Mouse (Mus musculus): Measurements from ENCODE around the gene Gata5. TPM values are rescaled to one million over a fixed set of nuclear protein-coding genes. Genes with fewer than 3 reads are reported as not detected.

Gata5 gene
- polyA plus RNA-seq (2015; fragmentation: Nextera tagmentation; extraction: Ambion mirVana), result not detected in 2 replicates

DNA sequence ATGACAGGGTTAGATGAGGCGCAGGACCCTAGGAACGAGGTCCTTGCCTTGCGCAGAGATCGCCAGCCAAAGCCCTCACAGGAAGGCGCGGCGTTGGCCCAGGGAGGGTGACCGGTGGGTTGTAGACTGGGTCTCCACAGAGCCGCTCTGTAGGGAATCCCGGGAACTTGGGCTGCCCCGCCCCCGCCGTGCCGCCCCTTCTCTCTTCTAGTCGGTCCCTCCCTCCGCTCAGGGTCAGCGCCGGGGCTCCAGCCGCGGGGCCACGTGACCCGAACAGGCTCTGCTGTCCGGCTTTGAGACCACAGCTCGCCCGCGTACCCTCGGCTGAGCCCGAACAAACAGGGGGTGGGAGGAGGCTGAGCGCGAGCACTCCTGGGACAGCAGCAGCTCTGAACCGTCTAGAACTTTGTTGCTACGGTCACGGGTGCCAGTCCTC is at the start of gene Gata5:
Gata5 (minus strand) TSS at position 149 of the 436 bp plus-strand sequence.
- H3K4me3 ChIP-seq, result peak within 1 kb of the TSS; percentile 23
- peak within 1 kb of the TSS; percentile 39 for H3K4me2 ChIP-seq (replicated peaks)
- H3K36me3 ChIP-seq, result no peaks in the 10 kb centered on the region
- peaks cover 62% of the 10 kb centered on the region for H3K27me3 ChIP-seq
- H3K4me1 ChIP-seq, result peaks cover 15% of the 10 kb centered on the region
- ATAC-seq (replicated peaks), result no peak
- no peak within 1 kb of the TSS for H3K9ac ChIP-seq (replicated peaks)
- no peak within 1 kb of the TSS for H3K27ac ChIP-seq (replicated peaks)
- H3K9me3 ChIP-seq, result no peaks in the 10 kb centered on the region
- 1% methylated on average over 33 of the region's 33 CpGs for WGBS

DNA sequence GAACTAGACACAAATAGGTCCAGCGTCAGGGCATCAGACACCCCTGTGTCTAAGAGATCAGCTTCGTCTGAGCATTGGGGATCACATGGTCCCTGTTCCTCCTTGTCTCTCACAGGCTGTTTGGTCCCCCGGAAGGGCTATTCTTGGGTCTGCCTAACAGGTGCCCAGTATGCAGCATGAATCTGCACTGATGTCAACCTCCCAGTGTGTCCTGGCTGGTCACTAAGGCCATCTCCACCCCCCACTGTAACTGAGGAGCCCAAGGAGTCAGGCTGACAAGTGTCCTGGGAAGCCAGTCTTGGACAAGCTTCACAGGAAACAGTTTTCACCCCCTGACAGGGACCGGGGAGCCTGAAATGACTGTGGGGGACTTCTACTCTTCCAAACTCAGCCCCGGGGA is 42.2 kb upstream of the Gata5 start:
- Histone ChIP-seq H3K9ac (replicated peaks) (no peak overlapping the region), H3K9me3 (no peaks in the 10 kb centered on the region), H3K4me3 (no peak overlapping the region), H3K4me1 (no peaks in the 10 kb centered on the region), H3K27ac (replicated peaks) (no peak overlapping the region), H3K36me3 (no peaks in the 10 kb centered on the region), H3K27me3 (0 out of 2 replicates have a peak, but pooled peaks cover 4% of the 10 kb centered on the region), H3K4me2 (replicated peaks) (no peak overlapping the region)
- 84% methylated on average over 5 of the region's 5 CpGs for WGBS
- ATAC-seq (replicated peaks), result no peak

DNA sequence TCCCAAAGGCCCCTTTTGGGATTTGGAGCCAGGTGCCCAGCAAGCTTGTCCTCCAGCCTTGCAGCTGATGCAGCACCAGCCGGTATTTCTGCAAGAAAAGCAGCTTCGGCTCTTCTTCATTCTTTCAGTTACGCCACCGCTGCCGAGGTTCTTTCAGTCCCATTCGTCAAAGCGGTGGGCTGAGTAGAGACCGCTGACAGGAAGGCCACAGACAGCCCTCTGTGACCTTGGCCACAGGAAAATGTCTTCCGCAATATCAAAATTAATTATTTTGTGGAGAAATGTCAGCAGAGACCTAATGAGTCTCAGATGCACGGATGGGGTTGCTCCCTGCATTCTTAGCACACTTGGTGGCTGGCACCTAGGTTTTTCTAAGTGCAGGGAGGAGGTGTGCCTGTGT is 38.8 kb upstream of the Gata5 start:
- H3K4me2 ChIP-seq (replicated peaks), result no peak overlapping the region
- no peak overlapping the region for H3K4me3 ChIP-seq
- no peaks in the 10 kb centered on the region for H3K27me3 ChIP-seq
- H3K9ac ChIP-seq (replicated peaks), result no peak overlapping the region
- ATAC-seq (replicated peaks), result no peak
- 88% methylated on average over 10 of the region's 10 CpGs for WGBS
- no peaks in the 10 kb centered on the region for H3K9me3 ChIP-seq
- H3K27ac ChIP-seq (replicated peaks), result no peak overlapping the region
- H3K4me1 ChIP-seq, result no peaks in the 10 kb centered on the region
- no peaks in the 10 kb centered on the region for H3K36me3 ChIP-seq

DNA sequence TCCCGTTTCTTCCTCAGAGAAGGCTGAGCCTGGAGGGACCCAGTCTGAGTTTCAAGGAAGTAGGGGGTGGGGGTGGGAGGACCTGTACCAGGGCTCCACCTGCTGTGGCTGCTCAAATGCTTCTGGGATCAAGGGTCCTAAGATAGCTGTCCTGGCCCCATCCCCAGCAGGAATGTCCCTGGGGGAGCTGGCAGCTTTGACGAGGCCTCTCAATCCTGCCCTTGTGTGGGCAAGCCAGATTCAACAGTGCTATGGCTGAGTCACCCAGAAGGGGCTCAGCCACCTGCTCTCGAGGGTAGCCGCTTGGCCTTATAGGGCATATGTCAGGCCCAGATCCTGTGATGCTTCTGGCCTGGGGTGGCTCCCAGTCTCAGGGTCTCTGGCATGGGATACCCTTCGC is 33.9 kb upstream of the Gata5 start:
- H3K4me3 ChIP-seq, result no peak overlapping the region
- H3K36me3 ChIP-seq, result no peaks in the 10 kb centered on the region
- H3K9me3 ChIP-seq, result no peaks in the 10 kb centered on the region
- 70% methylated on average over 5 of the region's 5 CpGs for WGBS
- no peak overlapping the region for H3K27ac ChIP-seq (replicated peaks)
- H3K4me1 ChIP-seq, result no peaks in the 10 kb centered on the region
- H3K4me2 ChIP-seq (replicated peaks), result no peak overlapping the region
- H3K27me3 ChIP-seq, result no peaks in the 10 kb centered on the region
- no peak overlapping the region for H3K9ac ChIP-seq (replicated peaks)
- no peak for ATAC-seq (replicated peaks)

DNA sequence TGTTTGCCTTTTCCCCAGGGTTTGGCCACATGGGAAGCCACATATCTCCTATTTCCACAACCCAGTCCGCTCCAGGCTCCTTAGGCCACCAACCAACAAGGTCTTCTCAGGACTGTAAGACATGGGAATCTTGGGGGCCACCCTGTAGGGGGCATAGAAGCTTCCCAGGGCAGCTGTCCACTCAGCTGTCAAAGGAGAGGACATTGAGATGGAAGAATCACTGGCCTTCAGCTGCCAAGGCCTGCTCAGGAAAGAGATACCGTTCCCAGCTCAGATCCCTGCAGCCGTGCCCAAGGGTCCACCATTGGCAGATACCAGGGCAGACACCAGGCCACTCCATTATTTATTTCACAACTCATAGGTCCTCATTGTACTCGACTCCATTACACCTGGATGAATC is 32.9 kb upstream of the Gata5 start:
- H3K27ac ChIP-seq (replicated peaks), result no peak overlapping the region
- H3K4me1 ChIP-seq, result no peaks in the 10 kb centered on the region
- H3K9ac ChIP-seq (replicated peaks), result no peak overlapping the region
- H3K9me3 ChIP-seq, result no peaks in the 10 kb centered on the region
- H3K4me3 ChIP-seq, result no peak overlapping the region
- no peaks in the 10 kb centered on the region for H3K36me3 ChIP-seq
- no peaks in the 10 kb centered on the region for H3K27me3 ChIP-seq
- WGBS, result 87% methylated on average over 4 of the region's 4 CpGs
- H3K4me2 ChIP-seq (replicated peaks), result no peak overlapping the region
- no peak for ATAC-seq (replicated peaks)

DNA sequence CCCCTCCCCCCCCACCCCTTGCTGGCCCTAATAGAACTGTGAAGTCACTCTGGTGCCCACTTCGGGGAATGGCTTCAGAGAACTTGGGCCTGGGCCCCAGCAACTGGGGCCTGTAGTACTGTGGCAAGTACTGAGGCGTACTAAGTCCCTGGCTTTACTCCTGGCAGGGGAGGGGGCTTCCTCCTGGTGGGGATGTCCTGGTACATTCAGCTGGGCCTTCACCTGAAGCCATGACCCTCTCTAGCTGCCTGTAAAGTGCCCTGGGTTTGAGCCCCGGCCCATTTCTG is 28.9 kb upstream of the Gata5 start:
- H3K27ac ChIP-seq (replicated peaks), result no peak overlapping the region
- H3K27me3 ChIP-seq, result no peaks in the 10 kb centered on the region
- WGBS, result 88% methylated on average over 3 of the region's 3 CpGs
- H3K4me1 ChIP-seq, result no peaks in the 10 kb centered on the region
- ATAC-seq (replicated peaks), result no peak
- H3K9me3 ChIP-seq, result no peaks in the 10 kb centered on the region
- no peaks in the 10 kb centered on the region for H3K36me3 ChIP-seq
- H3K9ac ChIP-seq (replicated peaks), result no peak overlapping the region
- no peak overlapping the region for H3K4me3 ChIP-seq
- H3K4me2 ChIP-seq (replicated peaks), result no peak overlapping the region

DNA sequence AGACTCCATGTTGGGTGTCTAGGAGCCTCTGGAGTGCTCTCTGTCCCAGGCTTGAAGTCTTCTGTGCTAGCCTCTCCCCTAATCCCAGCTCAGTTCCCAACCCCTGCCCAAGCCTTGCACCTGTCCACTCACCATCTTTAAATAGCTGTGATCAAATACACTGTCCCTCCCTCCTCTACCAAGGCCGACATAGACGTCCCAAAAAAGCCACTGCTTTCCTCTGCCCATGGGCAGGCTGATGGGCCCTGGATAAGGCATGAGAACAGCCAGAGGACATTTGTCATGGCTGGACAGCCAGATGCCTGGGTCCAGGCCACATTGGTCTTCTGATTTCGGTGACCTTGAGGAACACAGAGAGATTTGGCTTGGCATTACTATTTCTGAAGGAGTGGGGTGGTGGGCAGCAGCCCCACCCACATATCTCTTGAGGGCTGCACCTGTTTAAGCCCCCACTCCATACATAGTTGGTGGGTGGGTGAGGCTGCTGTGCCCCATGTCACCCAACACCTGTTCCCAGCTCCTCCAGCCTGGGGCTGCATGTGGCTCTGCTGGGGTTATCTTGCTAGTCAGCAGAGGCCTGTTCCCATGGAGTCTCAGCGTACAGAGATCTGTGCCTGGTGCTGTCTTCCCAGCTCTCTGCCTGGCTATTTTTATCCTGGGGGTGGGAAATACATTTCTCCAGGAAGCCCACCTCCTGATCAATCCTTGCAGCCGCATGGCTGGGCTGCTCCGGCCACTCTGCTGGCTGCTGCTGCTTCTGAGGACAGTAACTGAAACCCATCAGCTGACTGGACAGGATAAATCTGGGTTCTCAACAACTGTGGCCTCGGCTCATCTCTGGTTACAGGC is 28.3 kb upstream of the Gata5 start:
- Histone ChIP-seq H3K27me3 (no peaks in the 10 kb centered on the region), H3K4me2 (replicated peaks) (no peak overlapping the region), H3K9me3 (no peaks in the 10 kb centered on the region), H3K4me1 (no peaks in the 10 kb centered on the region), H3K36me3 (no peaks in the 10 kb centered on the region), H3K27ac (replicated peaks) (no peak overlapping the region), H3K9ac (replicated peaks) (no peak overlapping the region), H3K4me3 (no peak overlapping the region)
- 80% methylated on average over 7 of the region's 7 CpGs for WGBS
- no peak for ATAC-seq (replicated peaks)

DNA sequence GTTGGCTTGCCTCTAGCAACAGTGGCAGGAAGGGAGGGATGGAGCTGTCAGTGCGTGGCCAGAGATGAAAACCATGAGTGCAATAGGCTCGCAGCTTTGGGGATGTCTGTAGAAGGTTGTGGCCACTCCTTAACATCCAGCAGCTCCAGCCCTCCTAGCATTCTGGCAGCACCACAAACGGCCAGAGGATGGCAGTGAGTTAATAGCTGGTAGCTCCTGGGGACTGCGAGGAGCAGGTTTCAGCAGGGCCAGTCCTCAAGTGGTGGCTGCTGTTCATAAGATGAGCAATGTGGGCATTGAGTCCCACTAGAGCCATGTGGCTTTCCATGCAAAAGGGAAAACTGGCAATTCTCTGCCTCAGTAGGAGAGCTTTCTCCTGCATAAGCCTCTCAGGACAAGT is 24.6 kb upstream of the Gata5 start:
- no peaks in the 10 kb centered on the region for H3K36me3 ChIP-seq
- no peak overlapping the region for H3K4me2 ChIP-seq (replicated peaks)
- H3K4me3 ChIP-seq, result no peak overlapping the region
- H3K27me3 ChIP-seq, result no peaks in the 10 kb centered on the region
- WGBS, result 2% methylated on average over 4 of the region's 4 CpGs
- no peaks in the 10 kb centered on the region for H3K4me1 ChIP-seq
- no peak overlapping the region for H3K9ac ChIP-seq (replicated peaks)
- H3K27ac ChIP-seq (replicated peaks), result no peak overlapping the region
- H3K9me3 ChIP-seq, result no peaks in the 10 kb centered on the region
- ATAC-seq (replicated peaks), result no peak

DNA sequence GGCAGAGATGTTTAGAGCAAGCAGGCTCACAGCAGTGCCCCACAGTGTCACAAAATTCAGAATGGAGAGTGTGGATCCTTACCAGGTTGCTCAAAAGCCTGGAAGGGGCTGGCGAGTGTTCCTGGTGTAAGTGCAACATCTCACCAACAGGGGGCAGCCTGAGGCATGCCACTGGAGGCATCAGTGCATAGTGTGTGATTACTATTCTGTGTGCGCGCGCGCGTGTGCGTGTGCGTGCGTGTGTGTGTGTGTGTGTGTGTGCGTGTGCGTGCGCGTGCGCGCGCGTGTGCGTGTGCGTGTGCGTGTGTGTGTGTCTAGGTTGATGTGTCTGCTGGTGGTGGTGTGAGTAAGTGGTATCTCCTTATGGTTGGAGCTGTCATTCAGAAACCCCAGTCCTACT is 18.8 kb upstream of the Gata5 start:
- H3K9ac ChIP-seq (replicated peaks), result no peak overlapping the region
- H3K27ac ChIP-seq (replicated peaks), result no peak overlapping the region
- H3K4me1 ChIP-seq, result no peaks in the 10 kb centered on the region
- no peak overlapping the region for H3K4me3 ChIP-seq
- 54% methylated on average over 20 of the region's 20 CpGs for WGBS
- H3K4me2 ChIP-seq (replicated peaks), result no peak overlapping the region
- no peaks in the 10 kb centered on the region for H3K27me3 ChIP-seq
- H3K9me3 ChIP-seq, result no peaks in the 10 kb centered on the region
- ATAC-seq (replicated peaks), result peak; percentile 78
- H3K36me3 ChIP-seq, result no peaks in the 10 kb centered on the region

DNA sequence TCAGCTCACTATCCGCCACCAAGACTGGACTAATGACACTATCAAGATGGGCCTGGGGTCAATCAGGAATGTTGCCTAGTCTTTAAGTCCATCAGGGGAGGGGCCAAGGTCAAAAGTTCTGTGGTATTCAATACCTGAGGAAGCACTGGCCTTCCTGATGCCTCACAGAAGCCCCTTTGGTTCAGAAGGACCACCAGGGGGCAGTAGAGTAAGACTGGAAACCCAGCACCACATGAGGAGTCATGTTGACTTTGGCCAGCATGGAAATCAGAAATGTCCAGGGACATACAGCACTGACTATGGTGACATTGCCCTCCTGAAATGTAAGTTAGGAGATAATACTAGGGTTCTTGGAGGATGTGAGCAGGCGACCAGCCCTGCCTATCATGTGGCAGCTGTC is 16.2 kb upstream of the Gata5 start:
- H3K4me3 ChIP-seq, result no peak overlapping the region
- H3K27me3 ChIP-seq, result 0 out of 2 replicates have a peak, but pooled peaks cover 2% of the 10 kb centered on the region
- WGBS, result 48% methylated on average over 2 of the region's 2 CpGs
- no peaks in the 10 kb centered on the region for H3K9me3 ChIP-seq
- no peak overlapping the region for H3K27ac ChIP-seq (replicated peaks)
- no peaks in the 10 kb centered on the region for H3K36me3 ChIP-seq
- H3K4me2 ChIP-seq (replicated peaks), result no peak overlapping the region
- H3K4me1 ChIP-seq, result no peaks in the 10 kb centered on the region
- no peak overlapping the region for H3K9ac ChIP-seq (replicated peaks)
- no peak for ATAC-seq (replicated peaks)

DNA sequence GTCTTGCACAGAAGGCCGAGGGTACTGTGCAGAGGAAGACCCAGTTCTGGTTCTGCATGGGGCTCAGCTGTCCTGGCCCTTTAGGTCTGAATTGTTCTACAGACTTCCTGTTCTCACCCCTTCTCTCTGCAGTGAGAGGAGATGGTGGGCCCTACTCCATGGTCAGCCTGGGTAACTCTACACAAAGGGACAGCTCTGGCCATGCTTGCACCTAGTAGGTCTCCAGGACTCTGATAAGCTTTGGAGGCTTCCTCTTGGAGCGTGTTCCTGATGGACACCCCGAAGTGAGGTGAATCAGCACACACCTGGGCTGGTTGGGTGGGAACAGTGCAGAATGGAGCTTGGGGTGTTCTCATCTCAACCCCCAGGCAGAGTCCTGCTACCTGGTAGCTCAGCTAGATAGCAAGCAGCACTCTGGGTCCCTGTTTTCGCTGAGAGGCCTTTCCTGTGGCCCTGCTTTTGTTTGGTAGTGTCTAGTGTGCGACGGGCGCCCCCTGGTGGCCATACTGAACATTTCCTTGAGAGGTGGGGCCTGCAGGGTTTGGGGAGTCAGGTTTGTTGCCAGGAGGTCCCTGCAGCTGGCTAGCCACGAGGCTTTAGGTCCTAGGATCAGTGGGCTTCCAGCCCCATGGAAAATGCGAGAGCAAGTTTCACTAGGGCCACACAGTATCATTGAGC is 12.5 kb upstream of the Gata5 start:
- Histone ChIP-seq H3K27ac (replicated peaks) (no peak overlapping the region), H3K27me3 (0 out of 2 replicates have a peak, but pooled peaks cover 2% of the 10 kb centered on the region), H3K4me3 (no peak overlapping the region), H3K4me2 (replicated peaks) (no peak overlapping the region), H3K4me1 (no peaks in the 10 kb centered on the region), H3K9ac (replicated peaks) (no peak overlapping the region), H3K36me3 (no peaks in the 10 kb centered on the region), H3K9me3 (no peaks in the 10 kb centered on the region)
- 27% methylated on average over 9 of the region's 9 CpGs for WGBS
- ATAC-seq (replicated peaks), result peak; percentile 69

DNA sequence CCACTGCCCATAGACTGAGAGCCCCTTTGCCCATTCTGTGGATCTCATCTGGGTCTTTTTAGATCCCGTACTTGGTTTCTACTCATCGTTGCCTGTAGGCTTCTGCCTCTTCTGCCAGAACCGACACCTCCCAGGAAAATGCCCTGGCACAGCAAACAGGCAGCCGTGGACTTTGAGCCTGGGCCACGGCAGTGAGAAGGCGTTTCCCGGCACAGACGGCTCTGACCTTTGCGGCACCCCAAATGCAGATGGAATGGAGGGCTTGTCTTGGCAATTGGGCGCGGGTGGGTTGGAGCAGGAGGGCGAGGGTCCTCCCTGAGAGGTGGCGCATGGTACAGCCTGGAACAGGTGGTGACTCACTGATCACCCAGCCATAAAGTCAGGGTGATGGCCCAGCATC is 8.6 kb upstream of the Gata5 start:
- no peak for ATAC-seq (replicated peaks)
- H3K4me2 ChIP-seq (replicated peaks), result no peak overlapping the region
- H3K4me1 ChIP-seq, result no peaks in the 10 kb centered on the region
- WGBS, result 84% methylated on average over 13 of the region's 13 CpGs
- H3K9ac ChIP-seq (replicated peaks), result no peak overlapping the region
- no peak overlapping the region for H3K27ac ChIP-seq (replicated peaks)
- no peaks in the 10 kb centered on the region for H3K9me3 ChIP-seq
- H3K36me3 ChIP-seq, result no peaks in the 10 kb centered on the region
- H3K27me3 ChIP-seq, result peaks cover 2% of the 10 kb centered on the region; the same call in 1 of the 2 replicates
- no peak overlapping the region for H3K4me3 ChIP-seq

Measured in forebrain, embryonic 15.5 days (tissue).